Mouse (Mus musculus) lung, embryonic 14.5 days (tissue): Measurements from ENCODE around the gene Drc1. TPM values are rescaled to one million over a fixed set of nuclear protein-coding genes. Genes with fewer than 3 reads are reported as not detected.

Experiments
- ATAC-seq: fragments of 200-750 bp; cut with Nextera tagmentation; 2 replicates; pipeline ENCODE4 v1.8.0; 2017; ENCODE audit warnings: mild to moderate bottlenecking, moderate TSS enrichment, moderate library complexity; ENCODE audit not compliant: insufficient read depth
- DNase-seq: peaks from one replicate; pipeline ENCODE4 v3.0.0-alpha.2; 2015
- H3K27ac ChIP-seq: fragments of 300-500 bp; sonication (generic); 2 replicates; pipeline ENCODE4 v1.5.1; 2014; ENCODE audit warnings: low read depth, mild to moderate bottlenecking, moderate library complexity
- H3K27me3 ChIP-seq: fragments of 300-500 bp; sonication (generic); 2 replicates; pipeline ENCODE4 v1.6.1; 2014; ENCODE audit warnings: low read length, control low read depth; ENCODE audit not compliant: insufficient read depth
- H3K36me3 ChIP-seq: fragments of 300-500 bp; sonication (generic); 2 replicates; pipeline ENCODE4 v1.6.1; 2014; ENCODE audit warnings: control low read depth; ENCODE audit not compliant: insufficient read depth
- H3K4me1 ChIP-seq: fragments of 300-500 bp; sonication (generic); 2 replicates; pipeline ENCODE4 v1.6.1; 2014; ENCODE audit warnings: antibody characterized with exemption, control low read depth; ENCODE audit not compliant: insufficient read depth
- H3K4me2 ChIP-seq: fragments of 300-500 bp; sonication (generic); 2 replicates; pipeline ENCODE4 v1.6.1; 2014; ENCODE audit warnings: mild to moderate bottlenecking
- H3K4me3 ChIP-seq: fragments of 300-500 bp; sonication (generic); 2 replicates; pipeline ENCODE4 v1.5.1; 2014; ENCODE audit warnings: low read depth, low read length
- H3K9ac ChIP-seq: fragments of 300-500 bp; sonication (generic); 2 replicates; pipeline ENCODE4 v1.6.1; 2014
- H3K9me3 ChIP-seq: fragments of 300-500 bp; sonication (generic); 2 replicates; pipeline ENCODE4 v1.6.1; 2016; ENCODE audit warnings: low read depth, low read length, control low read depth
- CTCF ChIP-seq: IDR thresholded peaks from 2 replicates; pipeline ENCODE4 v1.5.1; 2016; ENCODE audit warnings: antibody characterized with exemption, low read depth
- WGBS: fragments of 180-500 bp; shearing (Covaris S2); extraction: QIAGEN DNeasy Blood & Tissue Kit; methylation state at CpG from one replicate; pipeline ENCODE4 v1.1.7; 2014; 5-methylcytosine and 5-hydroxymethylcytosine counted together
- polyA plus RNA-seq: library from polyadenylated mRNA; unstranded; fragments of >200 nt; fragmentation: Nextera tagmentation; extraction: Ambion mirVana; gene quantifications from 2 replicates; pipeline ENCODE4 v1.2.1, GENCODE M21; 2014

Drc1 gene
- polyA plus RNA-seq, 1 experiment from 2014 or later, result 0.46 TPM

DNA sequence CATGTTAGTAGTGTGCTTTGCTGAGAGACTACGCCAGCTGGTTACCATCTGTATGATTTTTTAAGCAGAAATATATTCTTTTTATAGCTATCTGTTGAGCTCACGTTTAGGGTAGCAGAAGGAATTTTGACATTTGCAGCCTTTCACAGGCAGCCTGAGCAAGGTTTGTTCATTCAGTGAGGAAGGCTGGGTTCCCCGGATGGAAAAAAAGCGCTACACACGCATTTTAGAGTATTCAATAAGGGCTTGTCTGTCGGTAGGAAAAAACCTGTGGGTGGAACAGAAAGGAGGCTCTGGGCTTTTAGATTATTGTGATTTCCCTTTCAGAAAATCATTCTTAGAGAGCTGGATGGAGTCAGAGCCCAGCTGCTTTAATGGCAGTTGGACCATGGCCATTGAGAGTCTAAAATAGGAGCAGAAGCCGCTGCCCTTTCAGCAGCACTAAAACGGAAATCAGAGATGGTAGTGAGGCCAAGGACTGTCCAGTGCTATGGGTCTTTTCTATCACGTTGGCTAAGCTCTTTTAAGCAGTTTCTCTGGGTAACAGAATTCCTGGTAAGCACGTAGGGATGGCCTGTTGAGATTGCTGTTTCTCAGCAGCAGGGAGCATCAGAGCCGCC, 10.5 kb upstream of the Drc1 start:
- 51% methylated on average over 11 of the region's 11 CpGs for WGBS
- TF ChIP-seq CTCF, result no peak
- no peak overlapping the region; the same call in 1 of the 2 replicates for H3K27ac ChIP-seq

DNA sequence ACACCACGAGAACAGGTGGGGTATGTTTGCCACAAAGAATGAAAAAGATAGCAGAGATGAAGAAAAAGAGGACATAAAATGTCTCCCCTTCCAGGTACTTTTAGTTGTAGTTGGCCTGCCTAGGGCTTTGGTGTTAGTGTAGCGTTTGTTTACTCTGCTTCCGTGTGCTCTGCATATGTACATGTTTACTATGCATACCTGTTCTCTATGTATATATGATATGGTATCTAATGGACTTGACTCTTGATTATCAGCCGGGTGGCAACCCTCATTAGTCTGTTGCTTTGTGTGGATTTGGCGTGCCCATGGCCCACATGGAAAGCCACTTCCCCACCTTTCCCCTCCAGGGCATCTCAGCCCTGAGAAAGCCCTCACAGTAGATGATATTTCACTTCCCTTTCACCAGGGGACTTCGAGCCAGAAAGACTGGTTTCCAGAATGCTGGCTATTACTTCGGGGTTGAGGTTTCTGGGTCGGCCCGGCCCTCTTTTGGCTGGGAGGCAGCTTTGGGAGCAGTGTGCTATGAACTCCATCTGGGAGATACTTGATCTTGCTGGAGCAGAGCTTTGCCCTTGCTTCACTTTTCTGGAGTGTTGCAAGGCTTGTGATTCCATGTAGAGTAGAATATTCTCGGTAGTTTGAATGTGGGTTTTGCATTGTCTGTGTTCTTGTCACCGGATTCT, 9.4 kb upstream of the Drc1 start:
- Histone ChIP-seq H3K4me1 (no peaks in the 10 kb centered on the region), H3K27ac (no peak overlapping the region), H3K36me3 (peaks cover 15% of the 10 kb centered on the region), H3K9me3 (no peaks in the 10 kb centered on the region), H3K4me2 (no peak overlapping the region), H3K27me3 (no peaks in the 10 kb centered on the region), H3K9ac (no peak overlapping the region), H3K4me3 (no peak overlapping the region)
- TF ChIP-seq CTCF, result no peak
- WGBS, result 77% methylated on average over 11 of the region's 11 CpGs
- no peak for ATAC-seq
- peak; percentile 24 for DNase-seq

More for the DNA sequence above, 10.5 kb upstream of the Drc1 start:
- ATAC-seq (no peak), DNase-seq (peak; percentile 72)
- Histone ChIP-seq H3K4me1 (no peaks in the 10 kb centered on the region), H3K9me3 (no peaks in the 10 kb centered on the region), H3K9ac (no peak overlapping the region), H3K4me3 (no peak overlapping the region), H3K27me3 (no peaks in the 10 kb centered on the region), H3K36me3 (peaks cover 25% of the 10 kb centered on the region), H3K4me2 (no peak overlapping the region)

DNA sequence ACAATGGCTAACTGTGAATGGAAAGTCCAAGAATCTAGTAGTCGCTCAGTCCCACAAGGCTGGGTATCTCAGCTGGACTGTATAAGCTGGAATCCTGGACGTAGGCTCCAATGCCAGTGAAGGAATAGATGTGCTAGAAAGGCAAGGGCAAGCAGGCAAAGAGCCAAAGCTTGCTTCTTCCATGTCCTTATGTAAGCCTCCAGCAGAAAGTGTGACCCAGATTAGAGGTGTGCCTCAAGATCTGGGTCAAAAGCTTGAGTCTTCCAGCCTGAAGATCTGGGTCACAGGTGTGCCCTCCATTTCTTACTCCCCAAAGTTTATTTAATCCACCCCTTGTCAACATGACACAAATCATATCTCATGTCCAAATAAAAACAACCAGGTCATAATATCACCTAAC, 4.8 kb upstream of the Drc1 start:
- no peaks in the 10 kb centered on the region for H3K36me3 ChIP-seq
- H3K27ac ChIP-seq, result no peak overlapping the region
- TF ChIP-seq CTCF, result no peak
- ATAC-seq (no peak), DNase-seq (no peak)
- no peaks in the 10 kb centered on the region for H3K4me1 ChIP-seq
- WGBS, result 87% methylated on average over 2 of the region's 2 CpGs
- no peak overlapping the region for H3K4me3 ChIP-seq
- H3K9me3 ChIP-seq, result no peaks in the 10 kb centered on the region
- H3K9ac ChIP-seq, result no peak overlapping the region
- H3K4me2 ChIP-seq, result no peak overlapping the region
- H3K27me3 ChIP-seq, result no peaks in the 10 kb centered on the region

- no peak overlapping the region for H3K4me2 ChIP-seq
- no peak for DNase-seq
- WGBS, result 45% methylated on average over 3 of the region's 3 CpGs
- no peaks in the 10 kb centered on the region for H3K4me1 ChIP-seq
- no peaks in the 10 kb centered on the region for H3K9me3 ChIP-seq
- no peaks in the 10 kb centered on the region for H3K27me3 ChIP-seq
- H3K9ac ChIP-seq, result no peak overlapping the region
- H3K27ac ChIP-seq, result no peak overlapping the region
- TF ChIP-seq CTCF, result no peak
- no peak overlapping the region for H3K4me3 ChIP-seq
- H3K36me3 ChIP-seq, result no peaks in the 10 kb centered on the region
- no peak for ATAC-seq
Measured at GRCm38 (mm10) chr5:30278952-30279351, 2.2 kb upstream of the Drc1 start.

GRCm38 (mm10) chr5:30279446-30279845, 1.7 kb upstream of the Drc1 start:
- no peak for TF ChIP-seq CTCF
- no peaks in the 10 kb centered on the region for H3K4me1 ChIP-seq
- DNase-seq (no peak), ATAC-seq (no peak)
- H3K9ac ChIP-seq, result no peak overlapping the region
- H3K36me3 ChIP-seq, result no peaks in the 10 kb centered on the region
- no peaks in the 10 kb centered on the region for H3K9me3 ChIP-seq
- no peak overlapping the region for H3K4me2 ChIP-seq
- H3K4me3 ChIP-seq, result no peak overlapping the region
- no peak overlapping the region for H3K27ac ChIP-seq
- H3K27me3 ChIP-seq, result no peaks in the 10 kb centered on the region
- WGBS, result 84% methylated on average over 4 of the region's 4 CpGs

GRCm38 (mm10) chr5:30280864-30281263, 324 bp upstream of the Drc1 start:
- DNase-seq (no peak), ATAC-seq (no peak)
- Histone ChIP-seq H3K27ac (no peak overlapping the region), H3K9me3 (peaks cover 5% of the 10 kb centered on the region; the same call in 1 of the 2 replicates), H3K4me3 (no peak overlapping the region), H3K36me3 (no peaks in the 10 kb centered on the region), H3K4me2 (peak overlapping the region; percentile 63), H3K27me3 (no peaks in the 10 kb centered on the region), H3K4me1 (no peaks in the 10 kb centered on the region), H3K9ac (no peak overlapping the region)
- TF ChIP-seq CTCF, result no peak
- WGBS, result 31% methylated on average over 9 of the region's 9 CpGs

DNA sequence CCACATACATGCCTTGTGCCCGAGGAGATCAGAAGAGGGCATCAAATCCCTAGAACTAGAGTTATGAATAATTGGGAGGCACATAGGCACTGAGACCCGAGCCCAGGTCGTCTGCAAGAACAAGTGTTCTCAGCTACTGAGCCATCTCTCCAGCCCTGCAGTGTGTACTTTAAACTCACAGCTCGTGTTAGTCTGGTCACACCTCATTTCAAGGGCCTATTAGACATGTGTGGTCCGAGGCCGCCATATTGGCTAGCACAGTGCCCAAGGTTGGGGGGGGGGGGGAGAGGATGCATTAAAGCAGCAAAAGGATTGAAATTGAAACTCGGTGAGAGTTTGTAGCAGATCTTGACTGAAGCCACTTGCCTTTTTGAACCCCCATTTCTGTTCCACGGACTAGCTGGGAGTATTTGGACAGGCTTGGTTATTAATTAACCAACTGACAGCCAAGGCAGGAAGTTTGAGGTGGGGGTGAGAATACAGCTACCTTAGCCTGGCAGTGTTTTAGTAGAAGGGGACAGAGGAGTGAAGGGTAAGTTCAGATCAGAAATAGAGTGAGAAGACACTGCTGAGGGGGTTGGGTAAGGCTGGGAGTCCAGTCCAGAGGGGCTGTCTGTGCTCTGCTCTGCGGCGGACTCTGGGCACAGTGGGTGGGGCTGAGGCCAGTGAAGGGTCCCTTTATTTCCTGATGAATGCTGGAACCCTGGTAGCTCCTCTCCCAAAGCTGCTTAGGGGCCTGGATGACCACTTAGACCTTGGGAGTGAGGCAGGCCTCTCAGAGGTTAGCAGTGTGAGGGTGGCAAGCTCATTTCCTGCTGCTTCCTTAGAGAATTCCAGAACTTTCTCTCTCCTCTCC, 5.0 kb downstream of the Drc1 start:
- Histone ChIP-seq H3K4me3 (no peak overlapping the region), H3K36me3 (no peaks in the 10 kb centered on the region), H3K27me3 (no peaks in the 10 kb centered on the region), H3K4me1 (0 out of 2 replicates have a peak, but pooled peaks cover 3% of the 10 kb centered on the region), H3K4me2 (peak overlapping the region; percentile 14; the same call in 1 of the 2 replicates), H3K27ac (peak overlapping the region; percentile 5), H3K9me3 (peaks cover 5% of the 10 kb centered on the region; the same call in 1 of the 2 replicates), H3K9ac (no peak overlapping the region)
- DNase-seq (peak; percentile 34), ATAC-seq (peak; percentile 38; the same call in 1 of the 2 replicates)
- WGBS, result 40% methylated on average over 10 of the region's 10 CpGs
- TF ChIP-seq CTCF, result no peak
